Mouse (Mus musculus) lung, adult 2 months (tissue): ENCODE measurements around the gene Slc43a1.
A peak's percentile ranks its signal among the peaks of the same experiment; 100 is the strongest.

Experiments used
- CTCF ChIP-seq: fragments of 200-500 bp; IDR thresholded peaks from 2 replicates; pipeline ENCODE4 v1.5.1; 2011; ENCODE audit warnings: mild to moderate bottlenecking, low read length, control low read depth; ENCODE audit not compliant: insufficient read depth
- POLR2A ChIP-seq: fragments of 200-500 bp; IDR thresholded peaks from 2 replicates; pipeline ENCODE4 v1.6.1; 2011; ENCODE audit warnings: low read depth, mild to moderate bottlenecking, control low read depth, low read length, borderline replicate concordance; ENCODE audit errors: extremely low read depth

DNA sequence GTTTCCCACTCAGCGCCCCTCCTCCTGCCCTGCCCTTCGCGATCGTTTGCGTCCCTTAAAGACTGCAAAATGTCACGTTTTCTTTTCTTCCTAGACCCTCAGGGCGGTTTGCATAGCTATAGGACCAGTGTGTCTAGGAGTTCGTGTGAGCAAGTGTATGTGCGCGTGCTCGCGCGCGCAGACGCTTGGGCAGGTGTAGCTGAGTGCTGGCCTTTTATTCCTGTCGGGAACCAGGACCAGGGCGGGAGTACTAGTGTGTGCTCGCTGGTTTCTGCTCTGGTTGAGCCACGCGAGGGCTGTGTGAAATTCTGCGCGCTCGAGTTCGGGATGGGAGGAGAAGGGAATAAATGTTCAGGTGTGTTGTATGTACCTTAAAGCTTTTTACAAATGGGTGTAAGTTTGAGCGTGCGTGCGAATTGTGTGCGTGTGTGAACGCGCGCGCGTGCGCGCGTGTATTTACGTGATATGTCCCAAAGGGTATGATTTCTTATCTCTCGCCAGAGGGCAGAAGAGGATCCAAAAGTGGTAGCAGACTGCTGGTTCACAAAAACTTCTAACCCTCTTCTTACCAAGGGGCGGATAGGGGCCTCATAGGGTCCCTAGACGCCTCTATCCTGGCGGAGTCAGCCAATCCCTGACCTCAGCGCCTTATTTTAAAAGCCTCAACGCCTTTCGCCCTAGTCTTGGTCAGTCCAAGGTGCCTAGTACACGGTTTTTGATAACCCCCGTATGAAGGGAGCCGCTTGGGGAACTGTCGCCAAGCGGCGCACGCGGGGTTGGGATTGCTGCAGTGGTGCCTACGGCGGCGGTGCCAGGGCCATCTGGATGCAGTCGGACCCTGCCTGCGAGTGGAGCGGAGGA, 49.0 kb downstream of the Slc43a1 start:
- peak; percentile 26; the same call in 1 of the 2 replicates for TF ChIP-seq CTCF
- TF ChIP-seq POLR2A, result no peak
